Mouse (Mus musculus) liver, embryonic 14.5 days (tissue): ENCODE data around the gene Lrg1. TPM values are rescaled to one million over a fixed set of nuclear protein-coding genes. Genes with fewer than 3 reads are reported as not detected.

ENCODE experiments used
- ATAC-seq: fragments of 200-750 bp; cut with Nextera tagmentation; 2 replicates; pipeline ENCODE4 v1.8.0; 2017; ENCODE audit warnings: moderate number of reproducible peaks, mild to moderate bottlenecking, moderate library complexity; ENCODE audit not compliant: insufficient read depth
- DNase-seq, 3 experiments: peaks; one replicate each; pipeline ENCODE4 v3.0.0-alpha.2; 2012 to 2013; ENCODE audit warnings: low read depth in 3 of 3, low spot score in 3 of 3
- H3K27ac ChIP-seq: fragments of 300-500 bp; sonication (generic); 2 replicates; pipeline ENCODE4 v1.5.1; 2014; ENCODE audit warnings: moderate library complexity, mild to moderate bottlenecking, control low read depth, inconsistent platforms
- H3K27me3 ChIP-seq: fragments of 300-500 bp; sonication (generic); 2 replicates; pipeline ENCODE4 v1.6.1; 2014; ENCODE audit warnings: mild to moderate bottlenecking, low read length, moderate library complexity; ENCODE audit not compliant: control insufficient read depth, insufficient read depth
- H3K36me3 ChIP-seq: fragments of 300-500 bp; sonication (generic); replicated peaks from 2 replicates; pipeline ENCODE4 v1.6.1; 2014; ENCODE audit warnings: low read depth; ENCODE audit not compliant: control insufficient read depth, insufficient read depth
- H3K4me1 ChIP-seq, 2 experiments: fragments of 200-500 bp in 1 of 2; fragments of 300-500 bp in 1 of 2; sonication (generic) in 1 of 2; replicated peaks; 2 replicates each; pipeline ENCODE4 v1.6.1; 2012 to 2014; ENCODE audit warnings: antibody characterized with exemption in 1 of 2, inconsistent platforms in 1 of 2, low read length in 1 of 2; ENCODE audit not compliant: control insufficient read depth in 2 of 2, insufficient read depth in 2 of 2
- H3K4me2 ChIP-seq: fragments of 300-500 bp; sonication (generic); 2 replicates; pipeline ENCODE4 v1.6.1; 2014; ENCODE audit warnings: low read depth, mild to moderate bottlenecking, control low read depth, moderate library complexity
- H3K4me3 ChIP-seq, 2 experiments: fragments of 200-500 bp in 1 of 2; fragments of 300-500 bp in 1 of 2; sonication (generic) in 1 of 2; 2 replicates each; pipeline ENCODE4 v1.5.1; 2012 to 2014; ENCODE audit warnings: low read depth in 2 of 2, low read length in 2 of 2, mild to moderate bottlenecking in 2 of 2, control low read depth in 1 of 2, inconsistent platforms in 1 of 2, moderate library complexity in 1 of 2; ENCODE audit not compliant: insufficient read depth in 1 of 2
- H3K9ac ChIP-seq: fragments of 300-500 bp; sonication (generic); replicated peaks from 2 replicates; pipeline ENCODE4 v1.6.1; 2014; ENCODE audit warnings: mild to moderate bottlenecking, control low read depth, moderate library complexity
- H3K9me3 ChIP-seq: fragments of 300-500 bp; sonication (generic); 2 replicates; pipeline ENCODE4 v1.6.1; 2016; ENCODE audit warnings: low read length, mixed read lengths; ENCODE audit not compliant: control insufficient read depth
- CTCF ChIP-seq: IDR thresholded peaks from 2 replicates; pipeline ENCODE4 v1.5.1; 2016; ENCODE audit warnings: antibody characterized with exemption, low read depth, control low read depth
- EP300 ChIP-seq: IDR thresholded peaks from 2 replicates; pipeline ENCODE4 v1.6.1; 2016; ENCODE audit warnings: antibody characterized with exemption, low read depth
- WGBS: fragments of 180-500 bp; shearing (Covaris S2); extraction: QIAGEN DNeasy Blood & Tissue Kit; methylation state at CpG from one replicate; pipeline ENCODE4 v1.1.7; 2014; ENCODE audit not compliant: insufficient replicate concordance; 5-methylcytosine and 5-hydroxymethylcytosine counted together
- polyA plus RNA-seq, 2 experiments: library from polyadenylated mRNA; depleted of rRNA in 1 of 2; stranded (reverse) in 1 of 2; unstranded in 1 of 2; fragments of >200 nt; fragmentation: Nextera tagmentation in 1 of 2; extraction: Ambion mirVana in 1 of 2; gene quantifications; 2 replicates each; pipeline versions ENCODE4 v1.2.1 to v1.2.3; 2012 to 2014

The Lrg1 gene
- polyA plus RNA-seq, 2 experiments = 0.09 to 0.67 TPM

DNA sequence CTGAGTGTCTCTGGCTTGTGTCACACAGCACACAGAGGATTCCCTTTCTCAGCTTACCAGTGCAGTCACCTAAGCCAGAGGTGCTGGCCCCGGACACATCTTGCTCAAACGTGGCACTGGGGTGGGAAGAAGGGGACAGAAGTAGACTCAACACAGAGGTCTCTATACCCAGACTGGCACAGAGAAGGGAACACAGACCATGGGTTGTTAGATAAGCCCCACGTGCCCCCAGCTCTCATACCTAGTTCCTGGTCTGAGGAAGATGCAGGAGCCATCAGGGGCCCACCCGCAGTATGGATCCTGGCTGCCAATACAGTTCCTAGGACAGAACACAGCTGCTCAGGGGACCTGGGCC lies 3.5 kb upstream of the Lrg1 start:
- no peak overlapping the region for H3K9ac ChIP-seq
- peaks cover 25% of the 10 kb centered on the region for H3K27me3 ChIP-seq
- WGBS = 72% methylated on average over 4 of the region's 4 CpGs
- ATAC-seq = no peak
- no peaks in the 10 kb centered on the region for H3K4me1 ChIP-seq
- H3K27ac ChIP-seq = no peak overlapping the region
- no peaks in the 10 kb centered on the region for H3K36me3 ChIP-seq
- DNase-seq = no peak
- H3K4me2 ChIP-seq = no peak overlapping the region
- no peak overlapping the region for H3K4me3 ChIP-seq
- TF ChIP-seq EP300 (no peak), CTCF (no peak)
- peaks cover 4% of the 10 kb centered on the region; the same call in 1 of the 2 replicates for H3K9me3 ChIP-seq

DNA sequence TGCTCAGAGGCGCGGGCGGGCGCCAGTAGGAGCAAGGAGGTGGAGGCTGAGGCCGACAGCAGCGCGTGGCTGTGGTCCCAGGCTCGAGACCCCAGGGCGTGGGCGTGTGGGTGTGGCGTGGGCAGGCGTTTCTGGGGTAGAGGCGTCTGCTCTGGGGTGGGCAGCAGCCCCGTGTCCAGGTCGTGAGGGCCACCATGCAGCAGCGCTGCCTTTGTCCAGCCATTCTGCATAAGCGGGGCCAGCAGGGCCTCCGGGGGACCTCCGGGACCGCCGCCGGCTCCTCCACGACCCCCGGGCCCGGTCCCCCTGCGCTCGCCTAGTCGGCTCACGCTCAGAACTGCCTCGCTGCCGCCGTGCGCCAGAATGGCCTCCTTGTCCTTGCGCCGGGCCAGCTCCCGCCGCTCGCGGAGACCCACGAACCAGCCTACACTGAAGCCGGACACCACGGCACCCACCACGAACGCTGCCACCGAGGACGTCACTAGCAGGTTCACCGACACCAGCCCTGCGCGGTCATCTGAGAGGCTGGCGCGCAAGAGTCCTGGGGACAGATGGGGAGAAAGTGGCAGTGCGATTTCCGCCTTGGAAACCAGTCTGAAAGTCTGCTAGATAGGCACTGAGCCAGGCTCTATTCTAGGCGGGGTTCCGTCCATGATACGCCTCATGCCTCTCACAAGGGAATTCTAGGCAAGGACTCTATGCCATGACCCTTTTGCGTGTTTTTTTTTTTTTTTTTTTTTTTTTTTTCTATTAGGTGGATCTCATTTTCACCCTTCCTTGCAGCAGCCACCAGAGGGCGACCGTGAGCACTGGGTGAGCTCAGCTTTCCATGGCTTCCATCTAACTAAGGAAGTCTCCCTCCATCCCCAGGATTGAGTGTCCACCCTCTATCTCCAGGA lies 2.8 kb upstream of the Lrg1 start:
- H3K27ac ChIP-seq = no peak overlapping the region
- H3K9me3 ChIP-seq = peaks cover 4% of the 10 kb centered on the region; the same call in 1 of the 2 replicates
- peak; percentile 88 for TF ChIP-seq CTCF
- no peak for TF ChIP-seq EP300
- DNase-seq (peak in 1 of 3 experiments; percentile 31), ATAC-seq (no peak)
- H3K4me1 ChIP-seq = no peaks in the 10 kb centered on the region
- peak overlapping the region in 1 of 2 experiments; percentile 27; a peak in 2 of 4 replicates for H3K4me3 ChIP-seq
- H3K27me3 ChIP-seq = peaks cover 32% of the 10 kb centered on the region
- no peak overlapping the region for H3K9ac ChIP-seq
- peak overlapping the region; percentile 51 for H3K4me2 ChIP-seq
- WGBS = 38% methylated on average over 59 of the region's 59 CpGs
- no peaks in the 10 kb centered on the region for H3K36me3 ChIP-seq

DNA sequence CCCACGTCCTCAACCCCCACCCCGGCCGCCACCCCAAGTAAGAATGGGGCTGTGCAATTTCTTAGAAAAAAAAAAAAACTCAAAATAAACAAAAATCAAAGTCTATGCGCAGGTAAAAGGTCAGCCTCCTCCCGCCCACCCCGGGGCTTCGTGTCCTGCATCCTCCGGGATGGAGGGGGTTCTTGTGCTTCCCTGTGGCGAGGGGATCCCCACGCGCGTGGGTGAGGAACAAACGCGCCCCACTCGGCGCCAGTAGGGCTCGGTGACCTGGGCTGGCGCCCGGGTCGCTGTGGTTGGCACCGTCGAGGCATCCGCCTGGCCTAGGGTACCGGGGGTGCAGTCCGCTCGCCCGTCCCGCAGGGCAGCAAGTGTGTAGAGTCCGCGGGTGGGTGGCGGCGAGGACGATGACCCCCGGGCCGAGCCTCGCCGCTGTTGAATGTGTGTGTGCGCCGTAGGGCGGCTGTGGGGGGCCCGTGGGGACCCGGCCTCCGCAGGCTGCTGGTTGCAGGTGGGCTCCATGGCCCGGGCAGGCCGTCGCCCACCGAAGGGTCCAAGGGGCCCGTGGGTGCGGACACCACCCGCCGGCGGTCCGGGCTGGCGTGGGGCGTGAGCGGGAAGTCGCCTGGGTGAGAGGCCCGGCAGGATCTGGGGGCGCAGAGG lies 2.0 kb upstream of the Lrg1 start:
- Histone ChIP-seq H3K27me3 (peaks cover 40% of the 10 kb centered on the region), H3K4me1 (no peaks in the 10 kb centered on the region), H3K4me3 (no peak overlapping the region), H3K36me3 (no peaks in the 10 kb centered on the region), H3K9me3 (peaks cover 4% of the 10 kb centered on the region; the same call in 1 of the 2 replicates), H3K4me2 (peak overlapping the region; percentile 51), H3K9ac (no peak overlapping the region), H3K27ac (no peak overlapping the region)
- 58% methylated on average over 59 of the region's 59 CpGs for WGBS
- no peak for TF ChIP-seq CTCF
- no peak for TF ChIP-seq EP300
- no peak for DNase-seq
- no peak for ATAC-seq

DNA sequence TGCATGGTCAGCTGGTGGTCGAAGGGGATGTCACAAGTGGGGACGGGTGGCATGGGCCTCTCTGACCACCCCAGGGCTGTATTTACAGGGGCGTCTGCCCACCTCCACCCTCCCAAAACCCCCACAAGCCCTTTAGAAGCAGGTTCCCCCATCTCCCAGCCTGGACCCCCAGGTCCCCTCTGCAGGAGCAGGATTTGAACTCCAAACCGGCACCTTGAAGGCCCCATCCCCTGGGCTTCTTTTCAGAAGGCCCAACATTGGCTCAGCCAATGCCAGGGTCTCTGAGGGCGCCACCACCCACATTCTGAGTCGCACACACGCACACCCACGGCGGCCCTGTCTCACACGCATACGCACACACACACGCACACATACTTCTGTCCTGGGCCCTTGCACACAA lies 1.4 kb upstream of the Lrg1 start:
- no peak for DNase-seq
- no peak for ATAC-seq
- TF ChIP-seq EP300 (no peak), CTCF (no peak)
- 78% methylated on average over 12 of the region's 12 CpGs for WGBS
- H3K4me2 ChIP-seq = no peak overlapping the region
- no peaks in the 10 kb centered on the region for H3K4me1 ChIP-seq
- H3K9ac ChIP-seq = no peak overlapping the region
- no peak overlapping the region for H3K4me3 ChIP-seq
- H3K27me3 ChIP-seq = peaks cover 40% of the 10 kb centered on the region
- no peaks in the 10 kb centered on the region for H3K36me3 ChIP-seq
- H3K27ac ChIP-seq = no peak overlapping the region
- peaks cover 4% of the 10 kb centered on the region; the same call in 1 of the 2 replicates for H3K9me3 ChIP-seq
